Mouse (Mus musculus): ENCODE measurements at regions not wholly inside any gene's neighbourhood (a gene's known extent, or its start where the extent isn't known, plus 50 kb on each side); places are given as distances from the start of the nearest gene placed in this dataset.
A peak's percentile ranks its signal among the peaks of the same experiment; 100 is the strongest.

DNA sequence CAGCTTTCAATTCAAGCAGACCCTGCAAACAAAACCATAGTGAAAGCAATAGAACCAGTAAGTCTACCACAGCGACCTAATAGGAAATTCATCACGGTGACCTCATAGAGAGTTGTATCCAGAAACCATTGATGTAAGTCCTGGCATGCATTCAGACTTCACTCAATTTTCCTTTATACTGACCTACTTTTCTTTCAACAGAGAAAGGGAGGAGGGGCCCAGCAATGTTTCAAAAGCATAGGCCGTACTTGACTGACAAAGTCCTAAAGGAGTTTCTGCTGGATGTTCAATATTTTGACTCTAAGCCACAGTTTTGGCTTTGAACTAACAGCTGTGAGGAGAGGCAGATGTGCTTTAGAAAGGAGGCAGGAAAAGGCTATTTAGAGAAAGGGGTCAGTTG, 88.4 kb downstream of the AI593442 start:
- no peak for DNase-seq (ENCODE audit: low spot score)

DNA sequence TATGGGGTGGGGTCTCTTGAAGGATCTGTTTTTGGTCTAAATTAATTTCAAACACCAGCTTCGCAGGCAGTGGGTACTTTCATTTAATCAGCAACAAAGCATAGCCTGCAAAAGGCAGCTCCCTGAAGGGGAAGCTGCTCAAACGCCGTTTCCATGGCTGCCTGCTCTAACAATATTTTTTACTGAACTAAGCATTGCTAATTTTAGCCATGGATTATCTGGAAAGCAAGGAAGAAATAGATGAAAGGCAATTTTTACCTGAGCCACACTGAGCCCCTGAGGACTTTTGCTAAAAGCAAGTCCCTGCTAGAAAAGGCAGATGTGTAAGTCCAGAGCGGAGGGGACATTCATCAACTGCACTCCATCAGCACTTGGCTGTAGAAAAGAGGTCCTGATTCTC, 105.5 kb downstream of the AI593442 start:
- DNase-seq (ENCODE audit: low spot score) = peak; percentile 35

DNA sequence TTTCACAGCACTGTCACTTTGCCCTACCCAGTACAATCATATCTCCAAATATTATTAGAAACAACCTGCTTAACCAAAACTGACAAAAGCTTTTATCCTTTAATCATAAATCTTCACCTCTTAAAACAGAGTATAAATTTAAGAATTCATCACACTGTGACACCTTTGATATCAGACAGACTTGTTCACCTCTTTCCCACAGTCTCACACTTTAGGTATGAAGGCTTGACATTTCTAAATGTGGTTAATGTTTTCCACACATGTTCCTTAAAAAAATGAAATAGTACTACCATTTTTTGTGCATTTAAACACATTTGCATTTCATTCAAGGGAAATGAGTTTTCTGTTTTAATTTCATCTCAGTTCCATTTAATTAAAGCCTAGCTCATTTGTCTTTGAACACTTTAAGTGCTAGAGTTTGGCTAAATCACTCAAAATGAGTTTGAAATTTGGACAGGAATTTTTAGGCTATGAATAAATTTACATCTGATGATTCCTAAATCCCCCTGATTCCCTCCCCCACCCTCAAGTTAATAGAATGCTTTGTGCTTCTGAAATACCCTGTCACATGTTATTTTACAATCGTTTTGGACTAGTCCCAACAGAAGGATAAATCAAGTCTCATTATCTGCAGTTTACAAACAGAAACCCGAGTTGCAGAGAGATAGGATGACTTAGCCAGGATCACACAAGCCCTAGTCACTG, 127.9 kb downstream of the AI593442 start:
- DNase-seq (ENCODE audit: low spot score) = no peak

DNA sequence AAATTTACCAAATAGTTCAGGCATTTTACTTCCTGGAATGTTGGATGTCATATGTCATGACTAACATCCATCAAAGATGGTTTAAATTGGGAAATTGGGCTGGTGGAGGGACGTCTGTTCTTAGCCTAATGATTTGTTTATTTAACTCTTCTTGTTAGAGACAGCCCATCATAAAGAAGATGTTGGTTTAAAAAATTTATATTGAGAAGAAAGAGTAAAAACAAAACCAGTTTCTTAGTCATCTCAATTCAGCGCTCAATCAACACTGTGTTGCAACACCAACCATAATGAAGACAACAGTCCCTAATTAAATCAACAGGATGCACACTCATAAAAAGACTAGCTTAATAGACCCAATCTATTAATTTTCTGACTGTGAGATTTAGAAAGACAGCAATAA, 133.5 kb downstream of the AI593442 start:
- DNase-seq (ENCODE audit: low spot score) = no peak

DNA sequence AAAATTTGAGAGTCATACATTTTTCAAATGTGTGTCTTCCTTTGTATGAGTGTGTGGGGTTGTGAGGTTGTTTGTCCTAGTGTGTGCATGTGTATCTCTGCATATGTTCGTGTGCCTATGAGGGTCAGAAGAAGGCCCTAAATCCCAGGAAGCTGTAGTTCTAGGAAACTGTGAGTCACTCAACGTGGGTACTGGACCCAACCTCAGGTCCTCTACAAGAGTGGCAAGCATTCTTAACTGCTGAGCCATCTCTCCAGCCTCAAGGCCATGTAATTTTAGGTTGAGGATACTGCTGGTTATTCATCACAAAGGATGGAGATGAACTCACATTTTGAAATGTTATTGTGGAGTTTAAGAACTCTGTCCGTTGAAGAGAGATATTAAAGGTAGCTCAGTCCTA, 140.5 kb downstream of the AI593442 start:
- DNase-seq (ENCODE audit: low spot score) = no peak

DNA sequence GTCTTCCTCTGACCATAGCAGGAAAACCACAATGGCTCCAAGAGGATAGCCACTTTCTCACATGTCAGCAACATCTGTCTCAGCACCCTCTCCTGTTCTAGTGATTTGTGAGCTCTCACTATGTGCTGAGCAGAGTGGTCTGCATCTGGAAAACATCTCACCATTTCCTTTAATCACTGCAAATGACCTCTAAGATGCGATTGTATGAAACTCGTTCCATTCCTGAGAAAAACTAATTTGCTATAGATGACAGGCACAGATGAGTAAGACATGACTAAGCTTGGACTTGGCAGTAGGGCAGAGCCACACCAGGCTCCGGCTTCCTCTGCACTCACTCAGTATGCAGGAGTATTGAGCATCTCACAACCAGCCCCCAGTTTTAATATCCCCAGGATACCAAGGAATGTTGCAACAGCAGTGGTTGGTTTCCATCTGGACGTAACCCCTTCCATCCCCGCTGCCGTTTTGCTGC, 150.1 kb downstream of the AI593442 start:
- no peak for DNase-seq (ENCODE audit: low spot score)

DNA sequence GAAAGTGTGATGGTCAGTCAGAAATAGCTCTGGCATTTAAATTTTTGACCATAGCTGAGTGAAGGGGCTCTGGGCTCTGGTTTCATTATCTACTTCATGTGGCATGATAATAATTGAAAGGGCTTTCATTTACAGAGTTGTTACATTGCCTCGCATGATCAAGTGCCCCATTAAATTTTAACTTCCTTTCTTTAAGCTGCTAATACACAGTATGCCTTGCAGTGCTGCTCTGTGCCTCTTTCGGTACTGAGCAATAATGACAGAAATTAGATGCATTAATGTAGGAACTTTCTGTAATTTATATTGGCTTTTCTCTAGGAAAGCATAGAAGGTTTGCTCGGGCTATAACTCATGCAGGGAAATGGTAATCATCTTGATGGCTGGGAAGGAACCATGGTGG, 179.1 kb downstream of the AI593442 start:
- DNase-seq (ENCODE audit: low spot score) = no peak

DNA sequence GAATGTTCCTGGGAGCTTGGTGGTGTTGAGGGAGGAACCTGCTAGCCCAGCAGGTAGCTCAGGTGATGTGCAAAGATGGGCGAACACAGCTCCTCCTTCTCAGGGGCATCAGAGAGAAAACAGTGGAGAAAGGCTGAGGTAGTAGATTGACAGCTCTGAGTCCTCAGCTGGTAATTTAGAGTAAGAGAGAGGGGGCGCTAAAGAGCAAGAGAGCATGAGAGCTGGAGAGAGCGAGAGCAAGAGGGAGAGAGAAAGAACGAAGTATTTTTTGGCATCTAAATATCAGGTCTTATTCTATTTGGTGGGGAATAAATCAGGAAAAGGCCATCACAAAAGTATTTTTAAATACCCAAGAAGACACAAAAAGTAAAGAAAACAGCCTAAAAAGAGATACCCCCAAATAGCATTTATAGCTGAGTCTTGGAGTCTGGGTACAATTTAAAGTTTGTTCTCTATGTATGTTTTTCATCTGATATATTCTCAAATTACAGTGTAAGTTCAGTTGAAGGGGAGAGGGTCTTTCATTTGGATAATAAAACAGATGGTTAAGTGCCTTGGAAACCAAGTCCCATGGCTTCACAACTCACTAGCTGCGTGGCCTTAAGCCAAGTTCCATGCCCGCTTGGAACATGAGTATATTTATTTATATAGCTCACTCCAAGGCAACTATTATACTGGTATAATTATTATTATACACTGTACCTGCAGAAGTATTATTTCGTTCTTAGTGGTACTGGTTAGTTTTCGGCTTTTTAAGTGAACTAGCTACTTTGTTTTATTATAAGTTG, 183.9 kb downstream of the AI593442 start:
- no peak for DNase-seq (ENCODE audit: low spot score)

DNA sequence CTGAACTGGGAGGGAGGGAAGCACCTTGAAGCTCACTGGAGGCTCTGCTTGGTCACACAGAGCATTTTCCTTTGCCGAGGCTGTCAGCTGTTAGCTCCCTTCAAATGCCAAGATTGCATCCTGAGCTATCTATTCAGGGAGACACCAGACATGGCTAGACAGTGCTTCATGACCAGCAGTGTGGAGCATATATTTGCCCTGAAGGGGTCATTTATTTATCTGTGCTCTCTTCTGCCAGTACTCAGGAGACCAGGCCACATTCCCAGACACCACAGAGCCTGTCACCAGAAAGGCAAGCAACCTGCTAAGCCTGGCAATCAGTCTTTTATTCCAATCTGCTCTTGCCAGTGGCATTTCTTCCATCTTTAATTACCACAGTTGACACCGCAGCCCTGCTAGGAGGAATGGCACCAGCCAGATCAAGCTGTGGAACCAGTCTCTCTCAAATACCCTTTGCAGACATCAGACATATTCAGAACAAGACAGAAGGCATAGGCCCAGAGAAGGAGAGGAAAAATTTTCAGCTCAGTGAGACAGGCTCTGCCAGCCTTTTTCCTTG, 186.6 kb downstream of the AI593442 start:
- no peak for DNase-seq (ENCODE audit: low spot score)

DNA sequence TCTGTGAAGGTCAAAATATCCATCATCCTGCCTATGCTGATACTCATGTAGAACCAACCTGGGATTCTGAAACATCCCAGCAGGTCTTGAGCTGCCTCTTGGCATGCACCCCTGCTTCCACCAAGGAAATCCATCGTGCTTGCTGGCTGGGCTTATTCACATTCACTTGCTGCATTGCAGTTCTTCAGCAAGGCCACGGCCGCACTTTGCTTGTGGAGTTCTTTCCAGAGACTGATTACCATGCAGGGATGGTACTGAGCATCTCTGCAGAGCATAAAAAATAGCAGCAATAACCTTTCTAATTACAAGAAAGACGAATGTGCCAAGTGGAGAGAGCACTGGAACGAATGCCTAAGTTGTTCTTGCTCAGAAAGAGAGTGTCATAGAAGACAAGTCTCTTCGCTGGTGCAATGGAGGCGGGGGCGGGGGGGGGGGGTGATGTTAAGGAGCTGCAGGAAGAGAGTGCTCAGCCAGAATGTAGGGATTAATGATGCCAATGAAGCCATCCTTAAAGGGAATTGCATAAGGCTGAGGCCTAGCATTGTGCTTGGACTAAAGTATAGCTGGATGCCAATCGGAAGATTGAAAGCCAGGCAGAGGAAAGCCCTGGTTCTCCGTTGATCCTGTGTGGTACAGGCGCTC, 205.9 kb downstream of the AI593442 start:
- DNase-seq (ENCODE audit: low spot score) = no peak

DNA sequence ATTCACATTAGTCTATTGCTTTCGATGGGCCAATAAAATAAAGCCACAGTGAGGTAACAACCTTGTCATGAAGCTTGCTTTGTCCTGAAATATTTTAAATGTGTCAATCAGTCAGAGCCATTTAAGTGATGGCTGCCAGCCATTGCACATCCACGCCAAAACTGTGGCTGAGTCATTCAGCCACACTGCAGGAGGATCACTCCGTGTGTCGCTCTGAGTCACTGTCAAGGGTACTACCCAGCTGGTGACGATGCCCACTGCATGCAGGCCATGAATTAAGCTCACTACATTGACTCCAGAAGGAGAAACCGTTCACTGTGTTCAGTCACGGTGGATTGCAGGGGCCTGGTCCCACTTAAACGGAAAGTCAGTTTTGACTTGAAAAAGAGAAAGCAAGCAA, 206.7 kb downstream of the AI593442 start:
- no peak for DNase-seq (ENCODE audit: low spot score)

DNA sequence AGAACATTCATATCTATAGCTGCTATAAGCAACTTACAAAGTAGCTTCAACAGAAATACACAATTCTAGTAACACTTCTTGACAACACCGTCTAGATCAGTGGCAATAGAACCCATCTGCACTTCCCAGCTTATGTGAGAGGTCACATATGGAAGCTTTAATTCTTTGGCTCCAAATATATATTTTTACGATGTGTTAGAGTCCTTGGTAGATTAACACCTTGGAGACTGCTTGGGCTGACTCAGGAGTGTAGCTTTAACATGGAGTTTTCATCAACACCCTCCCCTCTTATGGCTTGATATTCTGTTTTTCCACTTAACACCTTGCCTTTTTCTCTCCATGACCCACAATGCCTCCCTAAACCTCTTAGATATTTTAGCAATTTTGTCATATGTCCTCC, 221.1 kb downstream of the AI593442 start:
- no peak for DNase-seq (ENCODE audit: low spot score)

DNA sequence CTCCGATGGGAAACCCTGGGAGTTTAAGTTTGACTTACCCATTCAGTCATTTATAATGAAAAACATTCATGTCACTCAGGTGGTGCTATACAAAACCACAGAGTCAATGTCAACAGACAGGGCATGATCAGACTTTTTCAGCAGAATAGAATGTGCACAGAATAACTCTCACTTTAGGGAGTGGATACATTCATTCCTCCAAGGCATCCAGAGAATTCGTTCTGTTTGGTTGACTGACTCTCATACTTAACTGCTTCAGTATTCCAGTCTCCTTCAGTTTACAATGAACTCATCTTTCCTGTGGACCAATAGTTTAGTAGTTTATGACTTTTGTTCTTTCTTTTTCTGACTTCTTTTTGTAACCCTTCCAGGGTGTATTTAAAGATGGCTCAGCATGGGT, 225.1 kb downstream of the AI593442 start:
- no peak for DNase-seq (ENCODE audit: low spot score)

DNA sequence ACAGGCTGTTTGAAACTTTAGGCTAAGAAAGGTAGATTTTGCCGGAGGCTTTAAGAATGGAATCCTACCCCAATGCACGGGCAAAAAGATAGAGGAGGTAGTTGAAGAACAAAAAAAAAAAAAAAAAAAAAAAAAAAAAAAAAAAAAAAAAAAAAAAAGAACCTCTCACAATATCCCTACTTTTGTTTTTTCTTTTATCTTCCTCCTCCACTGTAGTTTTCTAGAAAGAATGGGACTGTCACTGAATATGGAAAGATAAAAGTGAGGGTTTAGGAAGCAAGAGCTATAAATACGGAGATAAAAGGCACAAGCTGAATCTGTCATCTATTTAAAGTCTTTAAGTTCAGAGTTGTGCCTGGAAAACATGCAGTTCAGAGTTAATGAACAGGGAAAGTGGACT, 227.8 kb downstream of the AI593442 start:
- no peak for DNase-seq (ENCODE audit: low spot score)

DNA sequence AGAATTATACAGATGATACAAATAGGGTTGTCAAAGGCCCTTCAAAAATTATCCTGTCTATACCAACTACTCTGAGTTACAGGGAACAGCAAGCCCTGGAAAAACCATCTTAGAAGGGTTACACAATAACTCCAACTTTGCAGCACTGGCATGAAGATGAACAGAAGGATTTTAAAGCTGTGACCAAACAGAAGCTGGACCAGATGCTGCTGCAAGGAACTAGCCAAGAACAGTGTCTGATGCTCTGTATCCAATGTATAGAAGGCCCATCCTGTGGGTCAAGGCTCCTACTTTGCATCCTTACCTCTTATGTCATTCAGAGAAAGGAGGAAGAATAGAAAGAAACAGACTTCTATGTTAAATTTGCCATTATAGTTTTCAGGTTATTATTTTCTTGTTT, 231.3 kb downstream of the AI593442 start:
- no peak for DNase-seq (ENCODE audit: low spot score)

DNA sequence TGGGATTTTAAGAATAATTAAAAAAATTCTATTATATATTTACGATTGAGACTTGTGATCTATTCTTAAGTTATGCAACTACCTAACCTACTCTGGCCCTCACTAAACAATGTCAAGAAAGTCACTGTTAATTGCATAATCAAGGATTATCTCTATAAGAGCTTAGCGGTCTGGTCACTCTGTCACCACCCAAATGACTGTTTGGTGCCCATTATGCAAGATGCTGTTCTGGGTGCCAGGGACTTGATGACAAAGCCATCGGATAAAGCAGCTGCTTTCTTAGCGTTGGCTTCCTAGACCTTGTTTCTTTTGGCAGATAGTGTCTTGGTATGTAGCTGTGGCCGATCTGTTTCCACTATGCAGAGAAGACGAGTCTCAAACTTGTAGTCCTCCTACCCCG, 236.4 kb downstream of the AI593442 start:
- no peak for DNase-seq (ENCODE audit: low spot score)

DNA sequence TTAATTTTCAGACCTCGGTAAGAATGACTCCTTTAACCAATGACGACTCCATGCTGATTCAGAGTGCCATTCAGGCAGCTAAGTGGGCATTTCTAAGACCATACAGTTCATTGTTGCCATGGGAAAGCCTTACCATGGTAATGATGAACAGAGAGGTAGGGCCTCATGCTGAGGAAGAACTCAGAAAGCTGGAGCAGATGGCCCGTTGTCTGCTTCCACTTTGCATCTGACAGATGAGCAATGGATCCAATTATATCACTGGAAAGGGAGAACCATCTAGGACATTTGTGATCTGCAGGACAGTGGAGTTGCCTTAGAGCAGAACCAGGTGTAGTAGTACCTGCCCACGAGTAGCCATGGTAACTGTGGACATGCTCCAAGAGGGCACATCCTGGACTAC, 245.4 kb downstream of the AI593442 start:
- DNase-seq (ENCODE audit: low spot score) = no peak

DNA sequence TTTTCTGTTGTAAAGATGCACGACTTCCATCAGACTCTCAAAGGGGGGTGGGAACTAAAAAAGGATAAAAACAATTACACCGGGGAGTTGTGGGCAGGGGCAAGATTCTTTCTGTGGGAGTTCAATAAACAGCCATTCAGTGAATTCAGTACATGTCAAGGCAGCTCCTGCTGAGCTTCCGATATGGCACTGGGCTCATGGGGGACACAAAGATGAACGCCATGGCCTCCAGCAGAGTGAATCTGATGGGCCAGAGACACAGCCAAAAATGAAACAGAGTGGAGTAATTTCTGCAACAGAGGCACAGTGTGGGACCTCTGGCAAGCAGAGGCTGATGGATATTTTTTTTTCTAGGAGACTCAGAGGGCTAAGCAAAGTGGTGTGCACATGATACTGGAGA, 254.2 kb downstream of the AI593442 start:
- DNase-seq (ENCODE audit: low spot score) = no peak

DNA sequence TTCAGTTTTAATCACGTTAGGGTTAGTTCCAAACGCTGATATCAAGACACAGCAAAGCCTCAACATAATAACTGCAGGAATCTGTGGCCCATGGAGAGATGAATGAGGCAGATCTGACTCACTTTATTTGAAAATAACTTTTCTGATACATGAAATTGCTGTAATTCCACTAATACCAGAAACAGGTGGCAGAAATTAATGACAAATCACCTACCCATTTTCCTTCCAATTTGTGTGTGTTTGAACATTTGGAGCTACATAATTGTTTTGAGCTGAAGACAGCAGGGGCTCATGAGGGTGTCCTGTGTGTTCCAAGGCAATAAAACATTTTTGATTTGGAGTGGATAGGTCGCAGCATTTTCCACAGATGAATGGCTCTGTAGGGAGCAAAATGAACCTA, 254.2 kb upstream of the Zc3h12c start:
- peak; percentile 11 for DNase-seq (ENCODE audit: low spot score)

DNA sequence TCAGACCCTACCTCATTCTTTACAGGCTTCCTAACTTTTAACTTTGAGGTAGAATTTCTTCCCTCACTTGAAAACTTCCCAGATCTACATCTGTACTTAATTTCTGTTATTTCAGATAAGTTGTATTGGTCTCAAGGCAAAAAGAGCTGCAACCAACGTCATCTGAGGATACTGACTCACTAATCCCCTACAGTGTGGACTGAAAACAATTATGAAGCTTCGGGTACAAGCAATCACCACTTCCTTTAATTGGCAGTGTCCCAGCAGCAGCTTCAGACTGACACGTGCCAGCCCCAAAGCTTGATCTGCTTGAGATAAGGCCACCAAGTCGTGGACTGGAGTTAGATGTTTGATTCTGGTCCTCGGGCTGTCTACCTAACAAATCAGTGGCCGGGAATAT, 247.3 kb upstream of the Zc3h12c start:
- no peak for DNase-seq (ENCODE audit: low spot score)

DNA sequence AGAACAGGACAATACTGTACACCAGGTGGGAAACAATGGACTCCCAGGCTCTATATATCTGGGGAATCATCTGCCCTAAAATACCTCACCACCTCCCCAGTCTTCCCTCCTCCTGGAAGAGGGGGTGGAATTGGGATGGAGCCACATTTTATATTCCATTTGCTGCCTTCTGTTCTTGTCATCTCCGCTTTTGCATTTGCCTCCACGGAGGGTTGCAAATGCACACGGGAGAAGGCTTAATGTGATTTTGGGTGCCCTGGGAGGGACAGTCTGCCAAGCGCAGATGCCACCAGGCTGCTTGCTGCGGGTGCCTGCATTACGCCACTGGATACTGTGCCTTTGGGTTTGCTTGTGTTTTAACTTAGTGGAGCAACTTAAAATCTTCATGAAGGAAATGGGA, 239.5 kb upstream of the Zc3h12c start:
- DNase-seq (ENCODE audit: low spot score) = no peak

DNA sequence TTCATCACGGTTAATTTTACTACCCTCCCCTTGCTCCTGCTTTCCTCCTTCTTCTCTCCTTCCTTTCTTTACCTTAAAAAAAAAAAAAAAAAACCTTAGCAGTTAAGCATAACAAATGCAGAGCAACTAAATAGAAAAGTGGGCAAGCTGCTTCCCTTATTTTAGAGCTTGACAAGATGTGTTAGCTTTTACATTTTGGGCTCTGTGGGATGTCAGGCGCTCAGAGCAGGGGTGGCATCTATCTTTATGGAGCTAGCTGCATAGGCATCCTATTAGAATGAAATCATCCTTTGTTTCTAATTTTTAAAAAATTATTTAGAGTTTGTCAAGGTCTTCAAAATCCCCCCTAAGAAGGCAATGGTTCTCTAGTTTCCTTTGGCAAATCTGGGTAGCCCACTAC, 234.1 kb upstream of the Zc3h12c start:
- DNase-seq (ENCODE audit: low spot score) = no peak

DNA sequence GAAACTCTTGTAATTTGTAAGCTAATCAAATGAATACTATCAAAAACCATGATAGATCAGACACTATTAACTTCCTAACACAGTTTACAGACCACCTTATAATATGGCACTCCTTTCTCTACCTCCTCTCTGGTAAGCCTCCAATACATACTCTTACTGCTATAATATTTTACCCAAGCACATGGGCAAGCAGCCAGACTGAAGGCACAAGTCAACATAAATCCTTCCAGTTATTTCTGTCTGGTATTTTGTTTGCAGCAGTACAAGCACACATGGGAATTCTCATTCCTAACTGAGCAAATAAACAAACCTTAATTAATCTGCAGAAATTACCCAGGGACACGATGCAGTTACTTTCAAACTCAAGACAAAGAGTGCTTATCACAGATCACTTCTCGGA, 210.7 kb upstream of the Zc3h12c start:
- DNase-seq (ENCODE audit: low spot score) = no peak

Measured in layer of hippocampus, adult 9-10 months (tissue).